Mouse (Mus musculus): ENCODE data around the gene Carmil2. TPM values are rescaled to one million over a fixed set of nuclear protein-coding genes. Genes with fewer than 3 reads are reported as not detected.
A peak's percentile ranks its signal among the peaks of the same experiment; 100 is the strongest.

Carmil2 gene
- total RNA-seq, 2 experiments from 2014 or later = 55.4 to 56.2 TPM

DNA sequence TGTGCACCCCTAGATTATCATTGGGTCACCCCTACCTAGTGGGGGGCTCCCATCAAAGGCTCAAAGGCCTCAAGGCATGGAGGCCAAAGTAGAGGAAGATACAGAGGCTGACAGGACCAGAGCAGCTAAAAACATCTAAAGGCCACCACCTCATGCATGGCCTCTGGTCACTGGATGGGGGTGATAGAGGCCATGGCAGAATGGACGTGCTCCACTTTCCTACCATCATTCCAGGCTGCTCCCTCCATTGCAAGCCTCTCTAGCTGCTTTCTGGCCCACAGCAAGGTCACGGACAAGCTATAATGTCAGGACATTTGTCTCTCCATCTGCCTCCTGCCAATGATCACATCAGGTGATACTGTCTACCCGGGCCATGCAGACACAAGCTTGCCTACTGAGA, 26.2 kb downstream of the Carmil2 start:
- DNase-seq (ENCODE audit: low spot score in 2 of 2) = no peak
- intact Hi-C loops (cut with DNase I) = loop anchor here (5.0 kb wide), 3 partner anchors 115 to 310 kb away; partner anchors contain the start of genes Ctrl, Ranbp10 and Tsnaxip1

DNA sequence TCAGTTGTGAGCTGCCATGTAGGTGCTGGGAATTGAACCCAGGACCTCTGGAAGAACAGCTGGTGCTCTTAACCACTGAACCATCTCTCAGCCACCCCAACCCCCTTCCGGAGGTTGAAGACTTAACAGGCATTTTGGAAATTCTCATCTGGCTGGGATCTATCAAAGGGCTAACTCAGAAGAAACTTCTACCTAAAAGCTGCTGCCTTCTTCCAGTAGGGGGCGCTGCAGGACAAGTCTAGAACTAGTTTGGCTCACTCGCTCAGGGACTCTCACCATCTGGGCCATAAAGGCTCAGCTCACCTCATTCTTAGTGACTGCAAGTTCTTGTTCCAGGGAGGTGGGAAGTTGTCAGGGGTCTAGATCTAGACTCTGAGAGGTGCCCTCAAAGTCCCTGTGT, 28.1 kb downstream of the Carmil2 start:
- DNase-seq (ENCODE audit: low spot score in 2 of 2) = peak; percentile 83 to 88
- intact Hi-C loops (cut with DNase I) = loop anchor here (5.0 kb wide), 3 partner anchors 113 to 308 kb away; partner anchors contain the start of genes Ctrl, Ranbp10 and Tsnaxip1

DNA sequence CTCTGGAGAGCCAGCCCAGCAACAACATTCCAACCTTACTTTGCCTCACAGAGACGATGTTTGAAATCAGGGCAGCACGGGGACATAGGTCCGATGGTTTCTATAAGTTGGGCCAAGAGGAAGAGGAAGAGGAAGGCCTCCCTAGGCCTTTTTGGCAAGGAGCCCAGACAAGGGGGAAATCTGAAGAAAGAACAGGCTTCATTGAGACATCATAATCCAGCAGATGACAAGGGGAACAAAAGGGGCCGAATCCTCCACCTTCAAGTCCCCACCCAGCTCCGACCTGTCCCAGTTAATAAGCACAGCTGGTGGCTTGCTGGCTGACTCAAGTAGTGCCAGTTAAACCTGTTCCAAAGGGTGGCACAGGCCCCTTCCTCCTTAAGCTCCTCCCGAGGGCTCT, 29.0 kb downstream of the Carmil2 start:
- intact Hi-C loops (cut with DNase I) = no loop called here
- no peak for DNase-seq (ENCODE audit: low spot score in 2 of 2)

DNA sequence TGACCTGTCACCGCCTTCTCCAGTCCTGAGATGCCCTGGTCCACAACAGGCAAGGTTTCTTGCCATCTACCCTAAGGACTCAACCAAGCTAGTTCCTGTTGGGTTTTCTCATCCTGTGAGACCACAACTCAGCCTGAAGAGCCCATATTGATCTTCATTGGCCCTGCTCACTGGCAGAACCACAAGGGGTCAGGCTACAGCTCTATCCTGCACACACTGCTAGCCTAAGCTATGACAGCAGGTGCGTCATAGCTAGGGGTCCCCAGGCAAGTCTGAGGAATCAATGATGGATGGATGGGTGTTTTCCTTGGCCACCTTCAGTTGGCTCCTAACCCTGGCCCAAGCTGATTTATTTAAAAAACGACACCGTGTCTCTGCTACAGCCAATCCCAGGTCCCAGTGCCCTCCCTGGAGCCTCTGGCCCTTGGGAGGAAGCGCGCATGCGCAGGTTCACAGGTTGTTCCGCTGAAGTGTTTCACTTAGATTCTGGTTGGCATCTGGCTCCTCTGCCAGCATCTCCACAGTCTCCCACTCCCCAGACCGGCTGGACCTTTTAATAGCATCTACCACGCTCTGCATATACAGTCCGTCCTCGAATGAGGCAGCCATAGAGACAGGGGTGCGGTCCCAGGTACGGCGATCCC, 30.4 kb downstream of the Carmil2 start:
- intact Hi-C loops (cut with DNase I) = no loop called here
- DNase-seq (ENCODE audit: low spot score in 2 of 2) = no peak

DNA sequence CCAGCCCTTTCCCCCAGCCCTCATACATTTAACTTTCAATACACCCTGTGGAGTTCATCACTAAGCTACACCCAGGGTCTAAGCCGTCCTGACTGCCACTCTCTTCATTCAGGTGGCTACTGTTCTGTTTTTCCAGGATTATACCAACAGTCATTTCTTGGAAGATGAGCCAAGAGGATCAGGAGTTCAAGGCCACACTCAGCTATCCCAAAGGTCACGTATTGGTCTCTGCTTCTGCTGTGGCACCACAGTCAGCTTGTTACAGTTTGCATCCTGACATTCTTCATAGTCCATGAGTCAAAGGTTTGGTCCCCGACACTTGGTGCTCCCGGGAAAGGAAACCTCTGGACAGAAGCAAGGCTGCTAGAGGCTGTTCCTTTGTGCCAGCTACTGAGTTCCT, 33.6 kb downstream of the Carmil2 start:
- intact Hi-C loops (cut with DNase I) = no loop called here
- DNase-seq (ENCODE audit: low spot score in 2 of 2) = no peak

DNA sequence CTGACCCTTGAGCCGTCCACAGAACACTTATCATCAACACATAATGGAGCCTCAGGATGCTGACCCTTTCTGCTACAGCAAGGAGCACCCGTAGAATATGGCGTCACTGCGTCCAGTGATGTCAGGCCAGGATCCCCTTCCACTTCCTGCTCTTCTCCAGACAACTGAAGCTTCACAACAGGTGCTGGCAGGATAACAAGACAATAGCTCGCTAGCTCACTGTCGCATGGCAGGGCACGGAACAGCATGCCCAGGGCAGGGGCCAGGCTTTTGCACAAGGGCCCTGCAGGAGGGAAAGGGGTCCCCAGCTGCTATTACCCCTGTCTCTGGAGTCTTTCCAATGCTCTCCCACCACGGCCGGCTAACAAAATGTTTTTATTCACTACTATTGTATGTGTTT, 36.8 kb downstream of the Carmil2 start:
- no peak for DNase-seq (ENCODE audit: low spot score in 2 of 2)
- intact Hi-C loops (cut with DNase I) = no loop called here

DNA sequence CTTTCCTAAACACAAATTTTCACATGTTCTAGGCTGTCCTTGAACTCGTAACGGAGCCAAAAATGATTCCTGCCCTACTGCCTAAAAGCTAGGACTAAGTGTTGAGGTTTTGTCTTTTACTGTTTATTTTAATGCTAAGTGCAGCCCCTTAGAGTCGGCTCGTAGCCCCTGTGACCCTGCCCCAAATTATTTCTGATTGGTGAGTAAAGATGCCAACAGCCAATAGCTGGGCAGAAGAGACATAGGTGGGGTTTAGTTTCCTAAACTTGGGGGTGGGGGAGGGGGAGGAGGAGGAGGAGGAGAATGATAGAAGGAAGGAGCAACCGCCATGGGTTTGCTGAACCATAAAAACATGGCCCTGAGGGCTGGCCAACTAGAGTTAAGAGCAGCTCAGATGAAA, 39.7 kb downstream of the Carmil2 start:
- no peak for DNase-seq (ENCODE audit: low spot score in 2 of 2)
- intact Hi-C loops (cut with DNase I) = no loop called here

DNA sequence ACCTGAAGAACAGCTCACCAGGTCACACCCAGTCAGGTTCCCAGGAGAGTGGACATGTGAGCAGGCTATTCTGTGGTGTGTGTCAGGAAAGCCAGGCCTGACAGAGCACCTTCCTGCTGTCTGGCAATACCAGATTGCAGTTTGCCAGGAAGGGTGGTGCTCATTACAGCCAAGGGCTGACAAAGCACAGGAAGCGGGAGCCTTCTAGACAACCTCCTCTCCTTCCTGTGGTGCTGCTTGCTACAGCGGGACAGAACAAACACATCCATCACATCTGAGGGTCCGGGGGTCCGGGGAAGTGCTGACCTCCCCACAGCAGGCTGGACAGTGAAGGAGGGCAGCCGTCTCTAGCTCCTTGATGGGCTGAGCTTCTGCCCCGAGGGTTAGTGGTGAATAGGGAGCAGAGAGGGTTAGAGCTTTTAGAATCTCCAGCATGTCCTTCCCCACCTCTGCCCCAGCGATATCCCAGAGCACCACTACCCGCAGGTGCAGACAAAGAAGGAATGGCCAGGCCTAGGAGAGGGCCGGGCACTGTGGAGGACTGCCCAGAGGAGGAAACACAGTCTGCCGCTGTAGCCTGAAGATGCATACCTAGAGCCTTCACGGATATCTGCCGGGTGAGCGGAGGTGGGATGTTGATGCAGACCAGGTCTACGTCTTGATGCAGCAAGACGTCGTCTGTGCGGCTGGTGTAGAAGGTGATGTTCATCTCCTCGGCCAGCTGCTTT, 41.5 kb downstream of the Carmil2 start:
- intact Hi-C loops (cut with DNase I) = no loop called here
- no peak for DNase-seq (ENCODE audit: low spot score in 2 of 2)

DNA sequence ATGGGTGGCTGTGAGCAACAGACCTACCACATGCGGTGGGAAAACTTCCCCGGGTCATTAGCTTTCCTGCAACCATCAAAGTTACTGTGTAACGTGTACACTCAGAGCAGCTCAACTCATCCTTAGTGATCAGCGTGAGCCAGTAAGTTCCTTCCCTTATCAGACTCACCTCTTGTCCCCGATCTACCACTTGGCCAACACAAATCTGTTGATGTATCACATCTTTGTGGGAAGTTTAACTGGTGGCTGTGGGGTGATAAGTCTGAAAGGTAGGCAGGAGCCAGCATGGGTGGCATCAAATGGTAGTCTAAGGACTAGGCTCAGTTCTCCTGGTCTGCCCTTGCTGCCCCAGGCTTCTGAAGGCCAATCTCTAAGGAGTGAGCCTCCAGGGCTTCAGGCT, 46.1 kb downstream of the Carmil2 start:
- intact Hi-C loops (cut with DNase I) = no loop called here
- DNase-seq (ENCODE audit: low spot score in 2 of 2) = no peak

DNA sequence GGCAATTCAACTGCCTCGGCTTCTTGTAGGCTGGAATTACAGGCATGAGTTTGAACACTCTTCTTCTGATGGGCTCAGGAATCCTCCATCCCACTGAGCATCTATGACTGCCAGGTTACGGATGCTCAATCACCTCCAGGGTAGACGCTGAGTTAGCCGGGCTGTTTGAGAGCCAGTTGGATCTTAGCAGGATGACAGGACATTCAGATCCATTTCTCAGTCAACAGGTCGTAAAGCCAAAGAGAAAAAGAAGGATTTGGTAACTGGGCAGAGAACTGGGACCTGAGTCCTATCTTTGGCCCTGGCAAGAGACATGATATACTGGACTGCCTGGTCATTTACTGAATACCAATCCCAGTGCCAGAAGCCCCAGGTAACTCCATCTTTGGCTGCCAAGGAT, 53.1 kb downstream of the Carmil2 start:
- intact Hi-C loops (cut with DNase I) = no loop called here
- DNase-seq (ENCODE audit: low spot score in 2 of 2) = no peak

DNA sequence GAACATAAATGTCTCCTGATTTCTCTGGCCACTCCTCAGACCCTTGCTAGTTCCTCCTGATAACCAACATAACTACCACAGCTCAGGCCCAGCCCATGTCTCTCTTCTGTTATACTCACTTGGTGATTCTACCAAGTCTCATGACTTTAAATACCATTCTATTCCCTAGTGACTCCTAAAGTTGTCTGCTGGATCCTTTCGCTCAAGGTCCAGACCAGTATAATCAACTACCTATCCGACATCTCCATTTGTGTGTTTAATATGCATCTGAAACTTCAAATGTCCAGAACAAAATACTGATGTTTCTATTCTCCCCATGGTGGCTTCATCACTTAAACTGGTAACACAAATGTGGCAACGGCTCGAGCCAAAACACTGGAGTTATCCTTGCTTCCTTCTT, 57.2 kb downstream of the Carmil2 start:
- intact Hi-C loops (cut with DNase I) = no loop called here
- DNase-seq (ENCODE audit: low spot score in 2 of 2) = no peak

Other genes with a start within 250 kb of the Carmil2 start
- gene Tppp3, start 214.7 kb upstream of the Carmil2 start, total RNA-seq (2021) = 10 to 100 TPM; 41.2 to 49.7 TPM
- 10 to 100 TPM; 26.8 to 27.5 TPM for gene Zdhhc1, start 189.4 kb upstream of the Carmil2 start, total RNA-seq (2021)
- not detected for gene Hsd11b2, start 167.5 kb upstream of the Carmil2 start, total RNA-seq (2021)
- gene Atp6v0d1, start 120.2 kb upstream of the Carmil2 start, total RNA-seq (2021) = 100 to 1,000 TPM; 347 to 370 TPM
- 10 to 100 TPM; 81.0 to 81.3 TPM for gene Ripor1, start 81.0 kb upstream of the Carmil2 start, total RNA-seq (2021)
- gene Ctcf, start 49.7 kb upstream of the Carmil2 start, total RNA-seq (2021) = 10 to 100 TPM; 57.5 to 58.9 TPM
- under 1 TPM in 1 of 2 experiments, not detected in 1; 0.51 TPM for gene Agrp, start 48.9 kb upstream of the Carmil2 start, total RNA-seq (2021)
- gene Acd, start 14.8 kb downstream of the Carmil2 start, total RNA-seq (2021) = 10 to 100 TPM; 46.1 to 47.9 TPM
- 10 to 100 TPM; 45.6 to 49.5 TPM for gene Pard6a, start 14.9 kb downstream of the Carmil2 start, total RNA-seq (2021)
- under 1 TPM in 1 of 2 experiments, not detected in 1; 0.78 TPM for gene 4933405L10Rik, start 21.4 kb downstream of the Carmil2 start, total RNA-seq (2021)
- 10 to 100 TPM in 1 of 2 experiments, 1 to 10 TPM in 1; 10.0 to 12.3 TPM for gene Enkd1, start 21.9 kb downstream of the Carmil2 start, total RNA-seq (2021)
- 10 to 100 TPM; 20.6 to 20.9 TPM for gene Gfod2, start 72.4 kb downstream of the Carmil2 start, total RNA-seq (2021)
- gene Ranbp10, start 141.1 kb downstream of the Carmil2 start, total RNA-seq (2021) = 10 to 100 TPM; 24.6 to 26.4 TPM
- under 1 TPM in 1 of 2 experiments, not detected in 1; 0.18 TPM for gene Tsnaxip1, start 141.5 kb downstream of the Carmil2 start, total RNA-seq (2021)
- 10 to 100 TPM; 17.6 to 17.7 TPM for gene Cenpt, start 167.0 kb downstream of the Carmil2 start, total RNA-seq (2021)
- 10 to 100 TPM; 34.7 to 38.5 TPM for gene Thap11, start 168.9 kb downstream of the Carmil2 start, total RNA-seq (2021)
- 10 to 100 TPM; 33.4 to 35.9 TPM for gene Nutf2, start 174.3 kb downstream of the Carmil2 start, total RNA-seq (2021)
- gene Edc4, start 194.6 kb downstream of the Carmil2 start, total RNA-seq (2021) = 10 to 100 TPM; 59.8 to 62.1 TPM
- gene Nrn1l, start 207.3 kb downstream of the Carmil2 start, total RNA-seq (2021) = 1 to 10 TPM; 1.8 to 2.2 TPM
- gene Pskh1, start 214.2 kb downstream of the Carmil2 start, total RNA-seq (2021) = 1 to 10 TPM; 7.4 to 7.5 TPM
- gene Ctrl, start 247.6 kb downstream of the Carmil2 start, total RNA-seq (2021) = 1 to 10 TPM; 1.0 to 1.1 TPM